Mouse (Mus musculus): ENCODE measurements at regions not wholly inside any gene's neighbourhood (a gene's known extent, or its start where the extent isn't known, plus 50 kb on each side); places are given as distances from the start of the nearest gene placed in this dataset.

DNA sequence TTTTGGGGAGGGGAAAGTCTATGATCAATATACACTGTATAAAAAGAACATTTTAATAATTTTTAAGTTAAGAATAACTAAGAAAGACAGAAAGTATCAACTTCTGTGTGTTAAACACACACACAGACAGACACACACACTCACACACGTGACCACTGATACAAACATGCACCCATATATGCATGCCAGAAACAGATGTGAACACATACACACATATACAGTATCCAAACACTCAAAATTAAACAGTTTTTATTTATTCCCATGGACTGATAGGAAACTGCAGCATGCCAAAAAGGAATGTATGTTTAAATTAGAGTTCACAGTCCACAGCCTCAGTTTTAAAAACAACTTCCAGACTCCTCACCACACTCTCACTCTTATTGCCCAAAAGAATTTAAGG, 203.4 kb upstream of the Tbl1x start:
- Histone ChIP-seq H3K4me2 (ENCODE audit: low read depth, low read length) (no peak overlapping the region), H3K4me1 (ENCODE audit: insufficient read depth) (no peaks in the 10 kb centered on the region), H3K27me3 (ENCODE audit: insufficient read depth, low read length) (no peaks in the 10 kb centered on the region), H3K27ac (ENCODE audit: low read depth) (no peak overlapping the region), H3K9ac (replicated peaks) (no peak overlapping the region), H3K4me3 (ENCODE audit: low read depth, low read length) (no peak overlapping the region), H3K9me3 (ENCODE audit: low read length) (no peaks in the 10 kb centered on the region), H3K36me3 (replicated peaks; ENCODE audit: insufficient read depth, low read length) (no peaks in the 10 kb centered on the region)
- WGBS (ENCODE audit: insufficient replicate concordance): 35% methylated on average over 1 of the region's 1 CpGs
- no peak for ATAC-seq
- no peak for DNase-seq
- TF ChIP-seq CTCF (IDR thresholded peaks at IDR 0.05; ENCODE audit: low read depth) (no peak), EP300 (IDR thresholded peaks at IDR 0.05; ENCODE audit: low read depth) (no peak)

- WGBS (ENCODE audit: insufficient replicate concordance): 62% methylated on average over 3 of the region's 3 CpGs
- H3K36me3 ChIP-seq (replicated peaks; ENCODE audit: insufficient read depth, low read length): no peaks in the 10 kb centered on the region
- H3K9me3 ChIP-seq (ENCODE audit: low read length): no peaks in the 10 kb centered on the region
- no peak overlapping the region for H3K27ac ChIP-seq (ENCODE audit: low read depth)
- no peak overlapping the region for H3K9ac ChIP-seq (replicated peaks)
- DNase-seq (peak; percentile 17), ATAC-seq (no peak)
- H3K27me3 ChIP-seq (ENCODE audit: insufficient read depth, low read length): no peaks in the 10 kb centered on the region
- no peak overlapping the region for H3K4me2 ChIP-seq (ENCODE audit: low read depth, low read length)
- H3K4me3 ChIP-seq (ENCODE audit: low read depth, low read length): no peak overlapping the region
- no peaks in the 10 kb centered on the region for H3K4me1 ChIP-seq (ENCODE audit: insufficient read depth)
- TF ChIP-seq CTCF (IDR thresholded peaks at IDR 0.05; ENCODE audit: low read depth) (peak; percentile 55), EP300 (IDR thresholded peaks at IDR 0.05; ENCODE audit: low read depth) (no peak)
Observed at GRCm38 (mm10) chrX:77314384-77314783, 196.4 kb upstream of the Tbl1x start.

DNA sequence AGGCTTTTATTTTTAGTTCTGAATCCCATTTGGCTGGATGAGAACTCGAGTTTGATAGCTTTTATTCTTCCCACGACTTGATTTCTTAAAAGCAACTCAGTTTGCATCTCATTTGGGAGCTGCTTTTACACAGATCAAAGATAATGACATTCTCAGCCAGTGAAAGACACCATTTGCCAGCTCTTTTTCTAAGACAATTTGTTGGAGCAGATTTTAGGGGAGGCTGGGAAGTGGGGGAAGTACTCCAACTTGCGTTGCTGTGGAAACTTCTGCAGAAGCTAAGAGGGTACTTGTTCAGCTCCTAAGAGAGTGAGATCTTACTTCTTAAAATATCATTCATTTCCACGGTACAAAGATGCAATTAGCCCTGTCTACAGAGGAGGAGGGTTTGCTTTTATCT, 187.2 kb upstream of the Tbl1x start:
- Histone ChIP-seq H3K9me3 (ENCODE audit: low read length) (no peaks in the 10 kb centered on the region), H3K4me3 (ENCODE audit: low read depth, low read length) (no peak overlapping the region), H3K27ac (ENCODE audit: low read depth) (no peak overlapping the region), H3K36me3 (replicated peaks; ENCODE audit: insufficient read depth, low read length) (no peaks in the 10 kb centered on the region), H3K4me1 (ENCODE audit: insufficient read depth) (no peaks in the 10 kb centered on the region), H3K4me2 (ENCODE audit: low read depth, low read length) (no peak overlapping the region), H3K27me3 (ENCODE audit: insufficient read depth, low read length) (no peaks in the 10 kb centered on the region), H3K9ac (replicated peaks) (no peak overlapping the region)
- ATAC-seq (no peak), DNase-seq (no peak)
- no peak for TF ChIP-seq CTCF (IDR thresholded peaks at IDR 0.05; ENCODE audit: low read depth)
- no peak for TF ChIP-seq EP300 (IDR thresholded peaks at IDR 0.05; ENCODE audit: low read depth)
- 32% methylated on average over 4 of the region's 4 CpGs for WGBS (ENCODE audit: insufficient replicate concordance)

DNA sequence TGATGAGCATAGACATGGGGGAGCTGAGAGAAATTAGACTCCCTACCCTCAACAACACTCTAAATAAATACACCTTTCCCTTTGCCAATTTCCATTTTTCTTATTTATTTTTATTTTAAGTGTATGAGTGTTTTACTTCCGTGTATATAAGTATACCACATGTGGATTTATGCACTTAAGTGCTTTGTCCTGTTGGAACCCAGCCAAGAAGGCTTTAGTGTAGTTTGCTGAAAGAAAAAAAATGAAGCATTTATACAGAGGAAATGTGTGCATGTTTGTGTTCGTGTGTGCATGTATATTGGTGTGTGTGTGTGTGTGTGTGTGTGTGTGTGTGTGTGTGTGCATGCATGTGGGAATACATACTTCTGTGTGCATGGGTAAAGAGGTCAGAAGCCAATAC, 157.6 kb upstream of the Tbl1x start:
- no peak for DNase-seq
- Histone ChIP-seq H3K27me3 (ENCODE audit: insufficient read depth, low read length) (no peaks in the 10 kb centered on the region), H3K27ac (ENCODE audit: low read depth) (no peak overlapping the region), H3K4me1 (ENCODE audit: insufficient read depth) (no peaks in the 10 kb centered on the region), H3K4me3 (ENCODE audit: low read depth, low read length) (no peak overlapping the region), H3K36me3 (replicated peaks; ENCODE audit: insufficient read depth, low read length) (no peaks in the 10 kb centered on the region), H3K9ac (replicated peaks) (no peak overlapping the region), H3K4me2 (ENCODE audit: low read depth, low read length) (no peak overlapping the region), H3K9me3 (ENCODE audit: low read length) (no peaks in the 10 kb centered on the region)
- TF ChIP-seq CTCF (IDR thresholded peaks at IDR 0.05; ENCODE audit: low read depth) (no peak), EP300 (IDR thresholded peaks at IDR 0.05; ENCODE audit: low read depth) (no peak)
- WGBS (ENCODE audit: insufficient replicate concordance): 52% methylated on average over 2 of the region's 2 CpGs
- no peak for ATAC-seq

- no peak overlapping the region for H3K27ac ChIP-seq (ENCODE audit: low read depth)
- WGBS (ENCODE audit: insufficient replicate concordance): 49% methylated on average over 2 of the region's 2 CpGs
- no peak for DNase-seq
Observed at GRCm38 (mm10) chrX:77360551-77360950, 150.3 kb upstream of the Tbl1x start.

GRCm38 (mm10) chrX:77361106-77361505, 149.7 kb upstream of the Tbl1x start:
- WGBS (ENCODE audit: insufficient replicate concordance): 67% methylated on average over 2 of the region's 2 CpGs
- ATAC-seq (no peak), DNase-seq (no peak)
- no peak overlapping the region for H3K9ac ChIP-seq (replicated peaks)
- TF ChIP-seq CTCF (IDR thresholded peaks at IDR 0.05; ENCODE audit: low read depth) (no peak), EP300 (IDR thresholded peaks at IDR 0.05; ENCODE audit: low read depth) (no peak)
- H3K27me3 ChIP-seq (ENCODE audit: insufficient read depth, low read length): no peaks in the 10 kb centered on the region
- H3K4me3 ChIP-seq (ENCODE audit: low read depth, low read length): no peak overlapping the region
- H3K4me2 ChIP-seq (ENCODE audit: low read depth, low read length): no peak overlapping the region
- H3K4me1 ChIP-seq (ENCODE audit: insufficient read depth): no peaks in the 10 kb centered on the region
- no peak overlapping the region for H3K27ac ChIP-seq (ENCODE audit: low read depth)
- H3K9me3 ChIP-seq (ENCODE audit: low read length): no peaks in the 10 kb centered on the region
- H3K36me3 ChIP-seq (replicated peaks; ENCODE audit: insufficient read depth, low read length): no peaks in the 10 kb centered on the region

More at GRCm38 (mm10) chrX:77360551-77360950, 150.3 kb upstream of the Tbl1x start:
- Histone ChIP-seq H3K9ac (replicated peaks) (no peak overlapping the region), H3K4me3 (ENCODE audit: low read depth, low read length) (no peak overlapping the region), H3K4me1 (ENCODE audit: insufficient read depth) (no peaks in the 10 kb centered on the region), H3K36me3 (replicated peaks; ENCODE audit: insufficient read depth, low read length) (no peaks in the 10 kb centered on the region), H3K9me3 (ENCODE audit: low read length) (no peaks in the 10 kb centered on the region), H3K4me2 (ENCODE audit: low read depth, low read length) (no peak overlapping the region), H3K27me3 (ENCODE audit: insufficient read depth, low read length) (no peaks in the 10 kb centered on the region)
- no peak for ATAC-seq
- TF ChIP-seq EP300 (IDR thresholded peaks at IDR 0.05; ENCODE audit: low read depth) (no peak), CTCF (IDR thresholded peaks at IDR 0.05; ENCODE audit: low read depth) (no peak)

GRCm38 (mm10) chrX:77363657-77364056, 147.2 kb upstream of the Tbl1x start:
- Histone ChIP-seq H3K27me3 (ENCODE audit: insufficient read depth, low read length) (no peaks in the 10 kb centered on the region), H3K4me2 (ENCODE audit: low read depth, low read length) (no peak overlapping the region), H3K36me3 (replicated peaks; ENCODE audit: insufficient read depth, low read length) (no peaks in the 10 kb centered on the region), H3K4me1 (ENCODE audit: insufficient read depth) (no peaks in the 10 kb centered on the region), H3K27ac (ENCODE audit: low read depth) (no peak overlapping the region), H3K4me3 (ENCODE audit: low read depth, low read length) (no peak overlapping the region), H3K9ac (replicated peaks) (no peak overlapping the region), H3K9me3 (ENCODE audit: low read length) (no peaks in the 10 kb centered on the region)
- TF ChIP-seq CTCF (IDR thresholded peaks at IDR 0.05; ENCODE audit: low read depth): no peak
- ATAC-seq (no peak), DNase-seq (no peak)
- 29% methylated on average over 1 of the region's 1 CpGs for WGBS (ENCODE audit: insufficient replicate concordance)
